Mouse (Mus musculus) liver, adult 2 months (tissue): ENCODE results near the gene Syne2.

ENCODE experiments used
- CTCF ChIP-seq: fragments of 200-500 bp; IDR thresholded peaks from 2 replicates; pipeline ENCODE4 v1.5.1; 2011; ENCODE audit warnings: low read depth, low read length, control low read depth
- POLR2A ChIP-seq: fragments of 200-500 bp; IDR thresholded peaks from 2 replicates; pipeline ENCODE4 v1.6.1; 2011; ENCODE audit warnings: low read length, control low read depth; ENCODE audit not compliant: insufficient read depth; ENCODE audit errors: extremely low read depth

DNA sequence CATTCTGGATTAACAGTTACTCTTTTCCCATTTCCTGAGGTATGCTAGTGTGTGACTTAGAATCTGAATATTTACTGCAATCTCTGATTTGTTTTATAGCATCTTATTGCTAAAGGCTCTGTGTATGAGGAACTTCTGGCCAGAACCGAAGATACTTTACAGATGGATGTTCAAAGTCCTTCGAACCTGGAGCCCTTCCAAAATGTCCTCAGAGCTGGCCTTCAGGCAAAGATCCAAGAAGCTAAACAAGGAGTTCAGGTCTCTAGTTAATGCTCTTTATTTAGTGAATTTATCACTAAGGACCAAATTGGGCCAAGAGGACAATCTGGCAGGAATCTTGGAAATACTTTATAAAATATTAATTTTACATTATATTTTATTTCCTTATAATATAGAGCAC is 100.5 kb downstream of the Syne2 start:
- no peak for TF ChIP-seq CTCF
- TF ChIP-seq POLR2A = no peak
